Mouse (Mus musculus): Measurements from ENCODE around the gene Mylip. TPM values are rescaled to one million over a fixed set of nuclear protein-coding genes. Genes with fewer than 3 reads are reported as not detected.

Gene Mylip
- 10 to 100 TPM; 26.1 to 31.4 TPM for total RNA-seq (2021)
- long read RNA-seq, transcript Mylip-201 (7 exons, 3,065 nt): major isoform, 5 of 7 reads
- long read RNA-seq, partial matches to known transcripts: 1 of 7 reads
- long read RNA-seq, other reads (novel, unspliced or antisense): 1 of 7 reads

DNA sequence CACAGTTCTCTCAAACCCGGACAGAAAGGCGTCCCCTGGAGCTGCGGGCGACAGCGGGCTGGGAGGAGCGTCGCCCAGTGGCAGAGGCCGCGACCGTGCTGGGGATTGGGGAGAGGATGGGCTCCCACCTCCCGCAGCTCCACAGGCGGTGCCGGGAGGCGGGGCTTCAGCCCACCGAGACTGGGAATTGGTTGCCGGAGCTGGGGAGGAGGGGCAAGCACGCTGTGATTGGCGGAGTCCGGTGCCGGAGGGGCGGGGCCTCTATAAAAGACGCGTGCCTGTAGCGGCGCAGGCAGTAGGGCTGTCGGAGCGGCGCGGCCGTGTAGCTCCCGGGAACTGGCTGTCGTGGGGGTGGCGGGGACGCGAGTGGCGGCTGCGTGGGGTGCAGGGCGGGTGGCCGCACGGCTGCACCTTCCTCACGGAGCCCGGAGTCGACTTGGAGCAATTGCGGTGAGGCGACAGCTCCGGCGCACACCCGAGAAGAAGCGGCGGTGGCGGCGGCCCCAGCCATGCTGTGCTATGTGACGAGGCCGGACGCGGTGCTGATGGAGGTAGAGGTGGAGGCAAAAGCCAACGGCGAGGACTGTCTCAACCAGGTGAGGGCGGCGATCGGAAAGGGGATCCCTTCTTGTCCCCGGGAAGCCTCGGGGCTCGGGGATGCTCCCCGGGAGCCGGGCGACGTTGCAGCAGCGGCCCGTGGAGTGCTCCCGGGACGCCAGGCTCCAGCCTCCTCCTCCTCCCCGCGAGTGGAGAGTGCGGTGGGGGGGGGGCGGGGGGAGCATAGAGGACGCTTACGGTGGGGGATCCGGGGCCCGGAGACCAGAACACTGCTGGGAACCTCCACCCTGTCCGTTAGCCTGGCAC, at the start of gene Mylip:
TSS of gene Mylip (plus strand) at position 295 of the 864 bp plus-strand sequence.
- peak; percentile 98 to 99 for DNase-seq (ENCODE audit: low spot score in 2 of 2)

DNA sequence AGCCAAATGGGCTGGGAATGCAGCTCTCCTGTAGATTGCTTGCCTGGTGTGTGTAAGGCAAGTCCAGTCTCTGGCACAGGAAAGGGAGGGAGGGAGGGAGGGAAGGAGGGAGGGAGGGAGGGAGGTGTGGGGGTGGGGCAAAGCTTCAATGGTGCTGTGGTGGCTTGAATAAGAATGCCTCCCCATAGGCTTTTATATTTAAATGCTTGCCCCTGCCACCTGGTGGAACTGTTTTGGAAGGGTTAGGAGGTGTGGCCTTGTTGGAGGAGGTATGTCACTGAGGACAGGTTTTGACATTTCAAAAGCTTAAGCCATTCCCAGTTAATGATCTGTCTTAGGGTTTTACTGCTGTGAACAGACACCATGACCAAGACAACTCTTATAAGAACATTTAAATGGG, 47.6 kb upstream of the Mylip start:
- DNase-seq (ENCODE audit: low spot score in 2 of 2): no peak

DNA sequence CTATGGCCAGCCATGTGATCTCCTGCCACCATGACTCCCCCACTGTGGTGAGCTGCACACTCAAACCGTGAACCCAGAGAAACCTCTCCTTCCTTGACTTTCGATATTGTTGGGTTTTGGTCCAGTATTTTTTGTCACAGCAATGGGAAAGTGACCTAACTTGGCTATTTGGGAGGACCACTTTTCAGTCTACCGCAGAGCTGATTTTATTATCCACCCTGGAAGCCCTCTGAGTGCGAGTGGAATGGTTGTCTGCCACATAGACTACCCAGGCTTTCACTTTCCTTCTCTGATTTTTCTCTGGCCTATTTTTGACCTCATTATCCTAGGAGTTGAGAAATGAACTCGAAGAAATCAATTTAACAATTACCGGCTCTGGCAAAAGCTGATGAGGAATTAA, 46.0 kb upstream of the Mylip start:
- no peak for DNase-seq (ENCODE audit: low spot score in 2 of 2)

- DNase-seq (ENCODE audit: low spot score in 2 of 2): no peak
Observed at GRCm38 (mm10) chr13:45343966-45344365, 45.6 kb upstream of the Mylip start.

DNA sequence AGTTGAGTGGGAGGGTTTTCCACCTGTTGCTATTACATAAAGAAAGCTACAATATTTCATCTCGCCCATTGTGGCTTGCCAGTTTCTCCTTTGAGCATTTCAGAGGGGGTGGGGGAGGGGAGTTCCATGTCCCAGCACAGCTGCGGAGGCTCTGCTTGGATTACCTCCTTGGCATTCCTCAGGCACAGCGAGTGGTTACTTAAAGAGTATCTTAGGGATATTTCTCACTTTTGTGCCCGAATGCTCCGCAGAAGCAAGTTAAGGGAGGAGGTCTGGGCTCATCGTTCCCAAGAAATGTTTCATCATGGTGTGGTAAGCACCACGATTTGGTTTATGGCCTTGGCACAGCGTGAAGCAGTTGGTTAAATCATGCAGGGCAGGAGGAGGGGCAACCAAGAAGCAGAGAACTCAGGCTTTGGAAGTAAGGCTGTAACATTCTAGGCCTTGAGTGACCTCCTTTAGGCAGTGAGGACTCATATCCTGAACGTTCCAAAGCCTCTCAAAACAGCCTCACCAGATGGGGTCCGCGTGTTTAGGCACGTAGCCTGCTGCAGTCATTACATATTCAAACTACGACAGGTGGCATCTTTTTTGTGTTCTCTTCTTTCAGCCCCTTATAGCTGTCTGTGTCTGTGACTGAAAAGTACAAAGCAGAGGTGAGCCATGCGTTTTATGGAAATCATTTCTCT, 43.9 kb upstream of the Mylip start:
- DNase-seq (ENCODE audit: low spot score in 2 of 2): peak in 1 of 2 experiments; percentile 13

GRCm38 (mm10) chr13:45351483-45351882, 38.1 kb upstream of the Mylip start:
- DNase-seq (ENCODE audit: low spot score in 2 of 2): no peak

GRCm38 (mm10) chr13:45354824-45355223, 34.7 kb upstream of the Mylip start:
- DNase-seq (ENCODE audit: low spot score in 2 of 2): no peak

GRCm38 (mm10) chr13:45358208-45358607, 31.3 kb upstream of the Mylip start:
- DNase-seq (ENCODE audit: low spot score in 2 of 2): no peak

DNA sequence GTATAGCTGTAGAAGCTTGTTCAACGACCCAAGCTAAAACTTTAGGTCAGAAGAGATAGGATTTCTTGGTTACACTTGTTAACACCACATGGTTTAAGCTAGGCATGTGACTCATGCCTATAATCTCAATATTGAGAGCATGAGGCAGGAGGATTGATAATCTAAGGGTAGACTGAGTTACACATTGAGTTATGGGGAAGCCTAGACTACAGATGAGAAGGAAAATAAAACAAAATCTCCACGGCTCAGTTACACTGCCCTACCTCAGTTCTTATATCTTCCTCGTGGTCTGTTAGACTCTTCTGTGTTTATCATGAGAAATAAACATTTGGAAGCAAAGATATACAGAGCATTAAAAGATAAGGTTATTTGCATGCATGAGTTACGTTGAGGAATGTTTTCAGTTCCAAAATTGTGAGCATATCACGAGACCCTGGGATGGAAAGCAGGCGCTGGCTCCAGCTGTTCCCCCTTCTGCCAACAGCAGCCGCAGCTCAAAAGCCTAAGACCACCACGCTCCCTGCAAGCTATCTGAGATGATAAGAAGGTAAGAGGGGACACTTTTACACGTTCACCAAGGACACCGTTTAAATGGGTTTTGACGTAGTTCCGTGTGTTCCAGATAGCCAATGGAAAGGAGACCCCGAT, 30.7 kb upstream of the Mylip start:
- no peak for DNase-seq (ENCODE audit: low spot score in 2 of 2)

DNA sequence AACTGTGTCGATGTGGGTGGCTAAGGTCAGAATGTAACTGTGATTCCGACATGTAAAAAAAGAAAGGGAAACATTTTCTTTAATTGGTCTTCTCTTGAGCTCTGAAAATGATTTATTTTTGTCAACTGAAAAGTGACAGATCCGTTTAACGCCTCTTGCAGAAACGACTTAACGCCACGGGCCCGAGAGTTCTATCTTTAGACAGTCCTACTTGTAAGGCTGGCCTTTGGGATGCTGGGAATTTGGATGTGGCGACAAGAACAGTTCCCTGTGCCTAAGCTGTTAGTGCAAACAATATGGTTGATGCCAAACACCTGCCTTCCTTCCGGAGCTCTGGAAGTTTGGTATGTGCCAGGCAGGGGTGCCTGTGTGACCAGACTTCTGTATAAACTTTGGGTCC, 23.8 kb upstream of the Mylip start:
- DNase-seq (ENCODE audit: low spot score in 2 of 2): no peak

GRCm38 (mm10) chr13:45371673-45372072, 17.9 kb upstream of the Mylip start:
- no peak for DNase-seq (ENCODE audit: low spot score in 2 of 2)

GRCm38 (mm10) chr13:45372456-45372855, 17.1 kb upstream of the Mylip start:
- no peak for DNase-seq (ENCODE audit: low spot score in 2 of 2)

GRCm38 (mm10) chr13:45374846-45375245, 14.7 kb upstream of the Mylip start:
- DNase-seq (ENCODE audit: low spot score in 2 of 2): no peak

DNA sequence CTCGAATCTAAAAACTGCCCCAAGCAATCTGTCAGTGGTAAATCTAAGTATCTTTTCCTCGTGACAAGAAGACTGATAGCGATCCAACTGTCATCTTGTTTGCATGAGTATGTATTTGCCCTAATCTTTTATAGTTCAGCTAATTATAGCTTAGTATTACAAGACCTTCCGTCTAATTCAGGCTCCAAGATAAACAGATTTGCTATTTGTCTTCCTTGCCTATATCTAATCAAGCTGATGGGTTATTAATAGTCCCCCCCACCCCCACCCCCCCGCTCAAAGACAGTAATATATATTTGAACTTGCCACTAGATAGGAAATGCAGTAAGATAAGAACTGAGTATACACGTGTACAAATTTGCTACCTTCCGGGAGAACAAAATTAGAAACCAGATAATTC, 7.3 kb upstream of the Mylip start:
- no peak for DNase-seq (ENCODE audit: low spot score in 2 of 2)

GRCm38 (mm10) chr13:45384636-45385035, 4.9 kb upstream of the Mylip start:
- DNase-seq (ENCODE audit: low spot score in 2 of 2): no peak

GRCm38 (mm10) chr13:45385521-45385920, 4.0 kb upstream of the Mylip start:
- no peak for DNase-seq (ENCODE audit: low spot score in 2 of 2)

DNA sequence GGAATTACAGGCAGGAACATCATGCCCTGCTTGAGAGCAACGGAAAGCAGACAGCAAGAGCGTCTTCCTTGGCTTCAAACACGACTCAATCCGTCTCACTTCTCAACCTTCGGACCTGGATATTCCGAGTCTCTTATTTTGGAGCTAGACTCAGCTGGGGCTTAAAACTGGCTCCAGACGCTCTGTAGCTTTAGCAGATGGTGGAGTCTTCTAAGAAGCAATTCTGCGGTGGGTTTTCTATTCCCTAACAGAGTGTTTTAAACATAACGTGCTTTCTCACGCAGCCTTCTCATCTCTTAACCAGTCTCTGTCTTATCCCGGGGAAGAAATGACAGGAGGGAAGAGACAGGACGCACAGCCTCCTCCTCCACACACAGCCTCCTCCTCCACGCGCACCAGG, 3.3 kb upstream of the Mylip start:
- no peak for DNase-seq (ENCODE audit: low spot score in 2 of 2)

- no peak for DNase-seq (ENCODE audit: low spot score in 2 of 2)
Observed at GRCm38 (mm10) chr13:45387231-45387630, 2.3 kb upstream of the Mylip start.

DNA sequence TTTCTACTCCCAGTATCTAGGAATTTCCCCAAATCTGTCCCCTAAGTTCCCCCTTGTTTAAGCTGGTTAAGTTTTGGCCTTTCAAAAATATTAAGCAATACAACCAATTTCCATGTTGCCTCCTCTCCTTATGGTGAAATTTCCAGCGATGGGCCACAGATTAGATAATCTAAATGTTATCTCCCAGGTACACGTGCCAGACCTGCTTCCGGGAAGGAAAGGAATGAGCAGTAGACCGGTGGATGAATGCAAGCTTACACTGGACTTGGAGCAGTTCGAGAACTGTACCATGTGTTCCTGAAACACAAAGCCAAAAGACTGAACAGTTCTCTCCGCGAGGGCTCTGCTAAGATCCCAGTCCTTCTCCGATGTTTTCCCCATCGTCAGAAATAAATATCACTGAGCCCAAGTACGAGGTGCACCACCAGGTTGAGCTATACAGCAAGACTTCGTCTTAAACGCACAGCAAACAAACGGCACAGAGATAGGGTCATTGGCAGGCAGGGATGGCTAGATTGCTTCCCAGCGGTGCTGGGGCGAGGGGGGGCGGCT, 1.2 kb upstream of the Mylip start:
- DNase-seq (ENCODE audit: low spot score in 2 of 2): no peak

GRCm38 (mm10) chr13:45388889-45389288, 653 bp upstream of the Mylip start:
- DNase-seq (ENCODE audit: low spot score in 2 of 2): no peak

DNA sequence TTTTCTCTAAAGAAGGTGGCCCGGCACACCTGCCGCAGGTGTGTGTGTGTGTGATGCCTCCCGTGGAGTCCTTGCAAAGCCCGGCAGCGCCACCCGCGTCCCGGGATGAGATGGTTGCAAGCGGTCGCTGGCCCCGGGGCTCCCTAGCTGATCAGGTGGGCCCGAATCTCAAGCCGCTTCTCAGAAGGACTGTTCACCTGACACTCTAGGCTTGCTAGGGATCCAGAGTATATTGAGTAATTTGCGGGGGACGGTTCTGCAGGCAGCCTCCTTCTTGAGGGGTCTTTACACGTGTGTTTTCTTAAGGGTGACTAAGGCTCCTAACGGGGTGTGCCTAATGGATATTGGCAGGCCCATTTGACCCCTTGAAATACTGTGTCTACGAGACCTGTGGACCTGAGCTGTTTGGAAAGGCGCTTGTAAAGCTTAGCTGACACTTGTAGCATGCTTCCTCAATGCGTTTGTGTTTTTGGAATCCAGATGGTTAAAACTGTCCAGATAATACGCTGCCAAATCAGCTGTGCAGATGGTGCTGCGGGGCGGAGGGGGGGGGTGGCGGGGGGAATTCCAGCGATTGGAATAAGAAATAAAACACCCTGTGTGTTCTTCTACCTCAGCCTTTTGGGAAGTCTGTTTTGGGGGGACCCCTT, 895 bp downstream of the Mylip start:
- peak in 1 of 2 experiments; percentile 53 for DNase-seq (ENCODE audit: low spot score in 2 of 2)
